Mouse (Mus musculus): ENCODE data around the gene Tex37.

Tex37 gene

DNA sequence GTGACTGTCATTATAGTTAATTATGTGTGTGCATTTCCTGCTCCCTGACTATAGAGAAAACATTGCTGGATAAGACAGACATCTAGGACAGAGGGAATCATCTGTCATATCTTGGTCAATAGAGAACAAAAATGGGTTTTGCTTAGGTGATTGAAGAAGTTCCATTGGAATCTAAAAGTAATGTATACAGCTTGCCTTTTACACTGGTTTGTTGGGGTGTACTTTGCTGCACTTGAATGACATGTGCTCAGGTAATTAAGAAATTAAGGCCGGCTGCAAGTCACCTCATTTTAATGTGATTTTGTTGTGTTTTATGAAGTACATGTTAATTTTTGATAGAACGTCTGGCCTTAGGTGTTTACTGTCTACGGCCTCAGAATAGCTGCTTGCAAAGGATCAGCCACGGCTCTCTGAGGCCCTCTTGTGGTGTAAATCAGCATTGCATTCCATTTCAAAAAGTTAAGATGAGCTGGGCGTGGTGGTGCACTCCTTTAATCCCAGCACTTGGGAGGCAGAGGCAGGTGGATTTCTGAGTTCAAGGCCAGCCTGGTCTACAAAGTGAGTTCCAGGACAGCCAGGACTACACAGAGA is 37.9 kb downstream of the Tex37 start:
- DNase-seq = peak; percentile 53

DNA sequence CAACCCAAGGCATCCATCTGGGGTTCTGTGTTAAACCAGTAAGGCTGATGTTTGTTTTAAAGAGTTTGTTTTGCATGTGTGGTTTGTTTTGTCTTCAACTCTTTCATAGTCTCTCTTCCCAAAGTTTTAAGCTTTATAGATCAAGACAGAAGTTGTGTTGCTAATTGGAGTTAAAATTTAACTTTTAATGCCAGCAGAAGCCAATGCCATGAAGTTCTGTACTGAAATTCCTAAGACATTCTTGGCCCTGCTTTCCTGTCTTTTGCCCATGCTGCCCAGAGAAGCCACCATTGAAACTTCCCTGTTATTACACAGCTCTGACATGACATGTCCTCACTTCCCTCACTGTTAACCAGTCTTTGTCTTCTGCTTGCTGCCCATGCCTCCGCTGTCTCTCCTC is 43.7 kb downstream of the Tex37 start:
- DNase-seq = no peak

DNA sequence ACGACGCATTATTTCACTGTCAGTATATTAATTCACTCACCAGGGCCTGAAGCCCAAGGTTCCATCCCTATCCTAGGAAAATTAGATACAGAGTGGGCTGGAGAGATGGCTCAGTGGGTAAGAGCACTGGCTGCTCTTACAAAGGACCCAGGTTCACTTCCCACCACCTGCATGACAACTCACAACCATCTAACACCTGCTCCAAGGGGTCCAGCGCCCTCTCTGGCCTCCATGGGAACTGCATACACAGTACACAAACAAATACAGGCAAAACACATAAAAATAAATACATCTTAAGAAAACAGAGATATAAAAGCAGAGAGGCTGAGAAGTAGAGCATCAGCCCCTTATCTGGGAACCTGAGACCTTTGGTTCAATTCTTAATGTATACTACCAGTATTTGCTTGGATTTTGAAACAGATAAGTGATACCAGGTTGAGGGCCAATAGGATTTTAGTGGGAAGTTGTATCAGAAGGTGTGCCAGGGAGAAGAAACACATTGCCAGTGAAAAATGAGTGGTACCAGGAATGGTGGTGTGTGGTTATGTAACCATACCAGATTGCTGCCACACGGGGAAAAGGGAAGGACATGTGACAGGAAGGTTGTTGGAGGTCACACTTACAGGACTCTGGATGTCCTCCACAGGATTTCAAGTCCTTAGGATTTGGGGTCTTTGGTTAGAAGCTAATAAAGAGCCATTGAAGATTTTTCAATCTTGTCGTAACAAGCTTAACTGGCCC is 44.5 kb downstream of the Tex37 start:
- no peak for DNase-seq

DNA sequence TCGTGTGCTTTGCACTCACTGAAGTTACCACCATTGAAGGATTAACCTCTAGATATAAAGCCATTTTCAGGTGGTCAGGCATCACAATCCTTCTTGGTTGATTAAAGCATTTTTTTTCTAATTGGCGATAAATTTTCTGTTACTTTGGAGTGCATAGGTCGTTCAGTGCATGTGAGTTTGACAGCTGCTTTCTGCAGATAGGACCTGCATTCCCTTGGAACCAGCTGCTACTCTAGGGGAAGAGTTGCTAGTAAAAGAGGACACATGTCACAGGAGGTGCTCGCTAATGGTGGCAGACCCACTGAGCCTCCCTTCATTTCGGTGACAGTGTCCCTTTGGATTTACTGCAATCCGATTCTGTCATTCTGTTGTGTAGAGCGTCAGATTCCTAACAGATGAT is 46.2 kb downstream of the Tex37 start:
- no peak for DNase-seq

DNA sequence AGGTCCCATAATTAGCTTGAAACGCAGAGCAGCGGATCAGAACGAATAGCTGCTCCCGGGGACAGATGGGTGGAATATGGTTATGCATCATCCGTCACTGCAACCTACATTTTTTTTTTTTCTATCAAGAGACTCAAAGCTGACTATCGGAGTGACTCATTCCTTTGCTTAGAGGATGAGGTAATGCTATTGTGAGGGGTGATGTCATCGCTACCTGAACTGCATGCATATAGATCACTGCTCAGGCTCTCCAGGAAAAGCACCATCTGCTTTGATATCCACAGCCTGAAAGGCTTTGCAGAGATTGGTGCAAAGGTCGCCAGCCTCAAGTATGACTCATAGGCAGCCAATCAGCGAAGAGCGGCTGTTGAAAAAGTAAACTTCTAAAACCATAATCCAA is 46.6 kb downstream of the Tex37 start:
- DNase-seq = peak; percentile 81

DNA sequence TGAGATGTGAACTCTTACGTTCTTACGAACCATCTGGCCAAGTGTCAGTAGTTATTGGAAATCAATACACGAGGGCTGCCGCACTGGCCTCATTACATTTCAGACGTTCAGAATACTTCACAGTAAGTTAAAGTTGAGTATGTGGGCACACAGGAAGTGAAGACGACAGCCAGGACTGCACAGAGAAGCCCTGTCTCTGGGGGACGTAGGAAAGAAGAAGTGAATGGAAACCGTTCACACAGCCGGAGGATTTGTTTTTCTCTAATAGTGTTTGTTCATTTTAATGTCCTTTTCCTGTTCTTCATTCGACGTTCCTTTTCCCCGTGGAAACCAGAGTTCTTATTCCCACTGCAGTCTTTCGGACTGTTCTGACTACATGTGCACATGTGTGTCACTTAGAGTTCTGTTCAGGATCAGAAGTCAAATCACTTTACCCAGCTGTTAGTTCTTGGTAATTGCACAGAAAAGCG is 47.2 kb downstream of the Tex37 start:
- no peak for DNase-seq

DNA sequence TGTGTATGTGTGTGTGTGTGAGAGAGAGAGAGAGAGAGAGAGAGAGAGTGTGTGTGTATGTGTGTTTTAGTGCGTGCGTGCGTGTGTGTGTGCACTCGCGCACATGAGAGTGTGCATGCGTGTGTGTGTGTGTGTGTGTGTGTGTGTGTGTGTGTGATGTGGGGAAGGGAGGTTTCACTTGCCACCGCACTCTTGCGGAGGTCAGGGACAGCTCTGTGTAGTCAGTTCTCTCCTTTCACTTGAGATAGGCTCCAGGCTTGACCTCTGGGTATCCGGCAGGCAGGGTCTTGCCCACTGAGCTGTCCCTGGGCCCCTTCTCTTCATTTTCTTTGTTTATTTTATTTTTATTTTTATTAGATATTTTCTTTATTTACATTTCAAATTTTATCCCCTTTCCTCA is 51.4 kb downstream of the Tex37 start:
- no peak for DNase-seq

DNA sequence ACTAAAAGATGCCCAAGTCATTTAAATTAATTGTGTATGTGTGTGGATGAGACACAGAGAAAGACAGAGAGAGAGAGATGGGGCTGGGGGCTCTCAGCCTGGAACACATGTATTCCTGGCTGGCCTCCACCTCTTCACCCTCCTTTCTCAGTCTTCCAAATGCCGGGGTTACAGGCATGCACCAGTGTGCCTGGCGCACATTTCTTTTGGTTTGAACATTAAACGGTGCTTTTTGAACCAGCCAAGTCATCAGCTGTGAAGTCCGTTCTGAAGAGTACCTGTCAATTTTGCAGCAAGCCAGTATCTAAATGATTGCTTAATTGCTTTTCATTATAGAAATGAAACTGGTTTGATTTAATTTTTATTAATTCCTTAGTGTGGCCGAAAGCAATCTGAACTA is 52.0 kb downstream of the Tex37 start:
- no peak for DNase-seq

DNA sequence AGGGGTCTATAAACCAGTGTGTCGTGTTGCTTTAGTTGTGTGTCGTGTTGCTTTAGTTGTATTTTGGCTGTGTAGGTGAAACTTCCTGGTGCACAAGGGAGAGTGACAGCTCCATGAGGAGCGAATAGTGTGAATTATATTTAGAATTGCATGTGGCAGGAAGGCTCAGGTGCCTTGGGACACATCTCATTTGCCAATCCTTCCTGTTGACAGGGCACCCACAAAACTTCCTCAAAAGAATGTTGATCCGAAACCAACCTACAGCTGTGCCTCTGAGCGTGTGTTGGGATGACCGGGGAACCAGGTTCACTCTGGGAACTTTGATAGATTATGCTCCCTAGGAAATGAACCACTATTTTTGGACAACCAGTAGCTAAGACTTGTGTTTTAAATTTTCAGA is 54.4 kb downstream of the Tex37 start:
- no peak for DNase-seq
